Mouse (Mus musculus): ENCODE measurements around the gene Kcnc2. TPM values are rescaled to one million over a fixed set of nuclear protein-coding genes. Genes with fewer than 3 reads are reported as not detected.

The Kcnc2 gene
- total RNA-seq, 1 experiment = 0.58 TPM

- no peak for DNase-seq (ENCODE audit: low read depth, low spot score)
- Histone ChIP-seq H3K9me3 (ENCODE audit: control insufficient read depth, insufficient read depth, low read depth, low read length) (no peaks in the 10 kb centered on the region), H3K9ac (ENCODE audit: insufficient read depth, low read depth, low read length, poor library complexity, severe bottlenecking) (peak overlapping the region; percentile 14; the same call in 1 of the 2 replicates), H3K36me3 (ENCODE audit: control insufficient read depth, insufficient read depth, low read length, poor library complexity, severe bottlenecking) (no peaks in the 10 kb centered on the region), H3K27ac (ENCODE audit: insufficient read depth, low read depth, low read length, poor library complexity, severe bottlenecking) (no peak overlapping the region), H3K4me3 (ENCODE audit: insufficient read depth in 1 of 2, low read depth in 1 of 2, low read length in 2 of 2, poor library complexity in 1 of 2, severe bottlenecking in 1 of 2) (peak overlapping the region; percentile 28 to 55), H3K4me1 (ENCODE audit: control insufficient read depth in 2 of 2, insufficient read depth in 2 of 2, low read length in 2 of 2, poor library complexity in 1 of 2) (peaks cover 0 to 3% of the 10 kb centered on the region in 2 experiments; a peak in 1 of 4 replicates)
- TF ChIP-seq HCFC1 (IDR thresholded peaks at IDR 0.05; ENCODE audit: borderline replicate concordance, insufficient read depth, low read length) = no peak
- no peak for TF ChIP-seq ZNF384 (IDR thresholded peaks at IDR 0.05; ENCODE audit: low read depth, low read length)
- TF ChIP-seq CHD2 (IDR thresholded peaks at IDR 0.05; ENCODE audit: low read depth, low read length) = no peak
- no peak for TF ChIP-seq MAFK (IDR thresholded peaks at IDR 0.05; ENCODE audit: insufficient read depth, low read depth, low read length)
- no peak for TF ChIP-seq ZC3H11A (IDR thresholded peaks at IDR 0.05; ENCODE audit: borderline replicate concordance, low read depth, low read length)
- in situ Hi-C loops (cut with MboI; ENCODE audit: low sequenced_read_pairs in 2 of 2, unreplicated experiment in 2 of 2) = no loop called here
These were observed 863 bp downstream of the Kcnc2 start for GRCm38 (mm10) chr10:112271803-112272165.

GRCm38 (mm10) chr10:112272171-112272570, 1.2 kb downstream of the Kcnc2 start:
- no peak overlapping the region for H3K27ac ChIP-seq (ENCODE audit: insufficient read depth, low read depth, low read length, poor library complexity, severe bottlenecking)
- H3K9ac ChIP-seq (ENCODE audit: insufficient read depth, low read depth, low read length, poor library complexity, severe bottlenecking) = peak overlapping the region; percentile 14; the same call in 1 of the 2 replicates
- no peaks in the 10 kb centered on the region for H3K9me3 ChIP-seq (ENCODE audit: control insufficient read depth, insufficient read depth, low read depth, low read length)
- TF ChIP-seq MAFK (IDR thresholded peaks at IDR 0.05; ENCODE audit: insufficient read depth, low read depth, low read length) (no peak), ZNF384 (IDR thresholded peaks at IDR 0.05; ENCODE audit: low read depth, low read length) (no peak), ZC3H11A (IDR thresholded peaks at IDR 0.05; ENCODE audit: borderline replicate concordance, low read depth, low read length) (no peak), CHD2 (IDR thresholded peaks at IDR 0.05; ENCODE audit: low read depth, low read length) (no peak), HCFC1 (IDR thresholded peaks at IDR 0.05; ENCODE audit: borderline replicate concordance, insufficient read depth, low read length) (no peak)
- no peak for DNase-seq (ENCODE audit: low read depth, low spot score)
- in situ Hi-C loops (cut with MboI; ENCODE audit: low sequenced_read_pairs in 2 of 2, unreplicated experiment in 2 of 2) = no loop called here
- no peaks in the 10 kb centered on the region for H3K36me3 ChIP-seq (ENCODE audit: control insufficient read depth, insufficient read depth, low read length, poor library complexity, severe bottlenecking)
- H3K4me1 ChIP-seq (ENCODE audit: control insufficient read depth in 2 of 2, insufficient read depth in 2 of 2, low read length in 2 of 2, poor library complexity in 1 of 2) = peaks cover 0 to 3% of the 10 kb centered on the region in 2 experiments; a peak in 1 of 4 replicates
- peak overlapping the region; percentile 28 to 55 for H3K4me3 ChIP-seq (ENCODE audit: insufficient read depth in 1 of 2, low read depth in 1 of 2, low read length in 2 of 2, poor library complexity in 1 of 2, severe bottlenecking in 1 of 2)

- H3K9ac ChIP-seq (ENCODE audit: insufficient read depth, low read depth, low read length, poor library complexity, severe bottlenecking) = no peak overlapping the region
- no peaks in the 10 kb centered on the region for H3K4me1 ChIP-seq (ENCODE audit: control insufficient read depth in 2 of 2, insufficient read depth in 2 of 2, low read length in 2 of 2, poor library complexity in 1 of 2)
- TF ChIP-seq ZNF384 (IDR thresholded peaks at IDR 0.05; ENCODE audit: low read depth, low read length) (no peak), HCFC1 (IDR thresholded peaks at IDR 0.05; ENCODE audit: borderline replicate concordance, insufficient read depth, low read length) (no peak), CHD2 (IDR thresholded peaks at IDR 0.05; ENCODE audit: low read depth, low read length) (no peak), MAFK (IDR thresholded peaks at IDR 0.05; ENCODE audit: insufficient read depth, low read depth, low read length) (no peak), ZC3H11A (IDR thresholded peaks at IDR 0.05; ENCODE audit: borderline replicate concordance, low read depth, low read length) (no peak)
- H3K9me3 ChIP-seq (ENCODE audit: control insufficient read depth, insufficient read depth, low read depth, low read length) = no peaks in the 10 kb centered on the region
- H3K36me3 ChIP-seq (ENCODE audit: control insufficient read depth, insufficient read depth, low read length, poor library complexity, severe bottlenecking) = no peaks in the 10 kb centered on the region
- in situ Hi-C loops (cut with MboI; ENCODE audit: low sequenced_read_pairs in 2 of 2, unreplicated experiment in 2 of 2) = no loop called here
- no peak overlapping the region for H3K27ac ChIP-seq (ENCODE audit: insufficient read depth, low read depth, low read length, poor library complexity, severe bottlenecking)
- no peak for DNase-seq (ENCODE audit: low read depth, low spot score)
- H3K4me3 ChIP-seq (ENCODE audit: insufficient read depth in 1 of 2, low read depth in 1 of 2, low read length in 2 of 2, poor library complexity in 1 of 2, severe bottlenecking in 1 of 2) = no peak overlapping the region
These were observed 7.1 kb downstream of the Kcnc2 start for GRCm38 (mm10) chr10:112277996-112278395.

GRCm38 (mm10) chr10:112315136-112315535, 44.2 kb downstream of the Kcnc2 start:
- Histone ChIP-seq H3K4me1 (ENCODE audit: control insufficient read depth in 2 of 2, insufficient read depth in 2 of 2, low read length in 2 of 2, poor library complexity in 1 of 2) (no peaks in the 10 kb centered on the region), H3K36me3 (ENCODE audit: control insufficient read depth, insufficient read depth, low read length, poor library complexity, severe bottlenecking) (no peaks in the 10 kb centered on the region), H3K9ac (ENCODE audit: insufficient read depth, low read depth, low read length, poor library complexity, severe bottlenecking) (no peak overlapping the region), H3K4me3 (ENCODE audit: insufficient read depth in 1 of 2, low read depth in 1 of 2, low read length in 2 of 2, poor library complexity in 1 of 2, severe bottlenecking in 1 of 2) (no peak overlapping the region), H3K9me3 (ENCODE audit: control insufficient read depth, insufficient read depth, low read depth, low read length) (no peaks in the 10 kb centered on the region), H3K27ac (ENCODE audit: insufficient read depth, low read depth, low read length, poor library complexity, severe bottlenecking) (no peak overlapping the region)
- DNase-seq (ENCODE audit: low read depth, low spot score) = no peak
- TF ChIP-seq ZC3H11A (IDR thresholded peaks at IDR 0.05; ENCODE audit: borderline replicate concordance, low read depth, low read length) (no peak), HCFC1 (IDR thresholded peaks at IDR 0.05; ENCODE audit: borderline replicate concordance, insufficient read depth, low read length) (no peak), CHD2 (IDR thresholded peaks at IDR 0.05; ENCODE audit: low read depth, low read length) (no peak), ZNF384 (IDR thresholded peaks at IDR 0.05; ENCODE audit: low read depth, low read length) (no peak)
- in situ Hi-C loops (cut with MboI; ENCODE audit: low sequenced_read_pairs in 2 of 2, unreplicated experiment in 2 of 2) = no loop called here

- H3K9ac ChIP-seq (ENCODE audit: insufficient read depth, low read depth, low read length, poor library complexity, severe bottlenecking) = no peak overlapping the region
- H3K9me3 ChIP-seq (ENCODE audit: control insufficient read depth, insufficient read depth, low read depth, low read length) = no peaks in the 10 kb centered on the region
- no peaks in the 10 kb centered on the region for H3K4me1 ChIP-seq (ENCODE audit: control insufficient read depth in 2 of 2, insufficient read depth in 2 of 2, low read length in 2 of 2, poor library complexity in 1 of 2)
- no peak overlapping the region for H3K4me3 ChIP-seq (ENCODE audit: insufficient read depth in 1 of 2, low read depth in 1 of 2, low read length in 2 of 2, poor library complexity in 1 of 2, severe bottlenecking in 1 of 2)
- no peaks in the 10 kb centered on the region for H3K36me3 ChIP-seq (ENCODE audit: control insufficient read depth, insufficient read depth, low read length, poor library complexity, severe bottlenecking)
- TF ChIP-seq MAFK (IDR thresholded peaks at IDR 0.05; ENCODE audit: insufficient read depth, low read depth, low read length) (no peak), ZNF384 (IDR thresholded peaks at IDR 0.05; ENCODE audit: low read depth, low read length) (no peak), HCFC1 (IDR thresholded peaks at IDR 0.05; ENCODE audit: borderline replicate concordance, insufficient read depth, low read length) (no peak), CHD2 (IDR thresholded peaks at IDR 0.05; ENCODE audit: low read depth, low read length) (no peak), ZC3H11A (IDR thresholded peaks at IDR 0.05; ENCODE audit: borderline replicate concordance, low read depth, low read length) (no peak)
- no peak for DNase-seq (ENCODE audit: low read depth, low spot score)
- H3K27ac ChIP-seq (ENCODE audit: insufficient read depth, low read depth, low read length, poor library complexity, severe bottlenecking) = no peak overlapping the region
- in situ Hi-C loops (cut with MboI; ENCODE audit: low sequenced_read_pairs in 2 of 2, unreplicated experiment in 2 of 2) = no loop called here
These were observed 46.9 kb downstream of the Kcnc2 start for GRCm38 (mm10) chr10:112317783-112318182.
